Mouse (Mus musculus): ENCODE data around the gene Cd63.

DNA sequence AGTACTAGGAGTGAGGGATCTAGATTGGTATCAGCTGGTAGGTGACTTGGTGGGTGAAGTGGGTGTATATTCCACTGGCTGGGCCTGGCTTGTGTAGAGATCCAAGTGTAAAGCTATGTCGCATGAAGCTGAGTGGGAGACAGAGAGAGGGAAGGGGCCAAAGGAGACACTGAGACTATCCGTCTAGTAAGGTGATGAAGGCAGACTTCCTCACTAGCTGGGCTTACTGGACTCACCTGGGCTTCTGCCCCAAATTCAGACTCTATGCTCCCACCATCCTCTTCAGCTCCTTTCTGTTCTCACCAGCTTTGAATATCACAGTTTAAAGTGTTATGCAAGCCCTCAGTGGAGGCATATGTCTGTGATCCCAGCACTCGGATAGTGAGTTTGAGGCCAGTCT is 15.9 kb downstream of the Cd63 start:
- TF ChIP-seq CTCF (IDR thresholded peaks at IDR 0.05; ENCODE audit: insufficient read depth, low read length) = no peak
- TF ChIP-seq POLR2A (IDR thresholded peaks at IDR 0.05; ENCODE audit: borderline replicate concordance, extremely low read depth, low read depth, low read length) = no peak

All from lung, adult 2 months (tissue).